Mouse (Mus musculus): ENCODE data around the gene Ovol3.

GRCm38 (mm10) chr7:30235091-30235490 is 434 bp downstream of the Ovol3 start:
- no peak for TF ChIP-seq CTCF (conservative IDR thresholded peaks at IDR 0.05; ENCODE audit: insufficient read depth, insufficient read length, low read depth, low read length)
- no peak for TF ChIP-seq POLR2A (IDR thresholded peaks at IDR 0.05; ENCODE audit: low read depth, low read length)

Data from kidney, adult 2 months (tissue).